Mouse (Mus musculus): Measurements from ENCODE around the gene Sdccag8.

Sdccag8 gene

GRCm38 (mm10) chr1:176986275-176986674 is 171.8 kb downstream of the Sdccag8 start:
- no peak for DNase-seq (ENCODE audit: low spot score)

- DNase-seq (ENCODE audit: low spot score): no peak
Measured at GRCm38 (mm10) chr1:176986990-176987740, 172.7 kb downstream of the Sdccag8 start.

GRCm38 (mm10) chr1:176991473-176991872 is 177.0 kb downstream of the Sdccag8 start:
- no peak for DNase-seq (ENCODE audit: low spot score)

GRCm38 (mm10) chr1:176992517-176992916 is 178.1 kb downstream of the Sdccag8 start:
- DNase-seq (ENCODE audit: low spot score): no peak

GRCm38 (mm10) chr1:176993141-176994010 is 178.9 kb downstream of the Sdccag8 start:
- no peak for DNase-seq (ENCODE audit: low spot score)

GRCm38 (mm10) chr1:176994087-176994486 is 179.6 kb downstream of the Sdccag8 start:
- DNase-seq (ENCODE audit: low spot score): no peak

GRCm38 (mm10) chr1:176994707-176995418 is 180.4 kb downstream of the Sdccag8 start:
- DNase-seq (ENCODE audit: low spot score): no peak

GRCm38 (mm10) chr1:176995419-176995775 is 180.9 kb downstream of the Sdccag8 start:
- no peak for DNase-seq (ENCODE audit: low spot score)

- no peak for DNase-seq (ENCODE audit: low spot score)
Measured at GRCm38 (mm10) chr1:176996166-176996565, 181.7 kb downstream of the Sdccag8 start.

- DNase-seq (ENCODE audit: low spot score): no peak
Measured at GRCm38 (mm10) chr1:176996630-176997201, 182.3 kb downstream of the Sdccag8 start.

GRCm38 (mm10) chr1:176997254-176997653 is 182.8 kb downstream of the Sdccag8 start:
- no peak for DNase-seq (ENCODE audit: low spot score)

- no peak for DNase-seq (ENCODE audit: low spot score)
Measured at GRCm38 (mm10) chr1:176997711-176998689, 183.5 kb downstream of the Sdccag8 start.

- no peak for DNase-seq (ENCODE audit: low spot score)
Measured at GRCm38 (mm10) chr1:176999011-176999410, 184.6 kb downstream of the Sdccag8 start.

- DNase-seq (ENCODE audit: low spot score): no peak
Measured at GRCm38 (mm10) chr1:177002951-177003350, 188.5 kb downstream of the Sdccag8 start.

GRCm38 (mm10) chr1:177004041-177004741 is 189.7 kb downstream of the Sdccag8 start:
- DNase-seq (ENCODE audit: low spot score): no peak

- DNase-seq (ENCODE audit: low spot score): no peak
Measured at GRCm38 (mm10) chr1:177007405-177007804, 192.9 kb downstream of the Sdccag8 start.

GRCm38 (mm10) chr1:177008777-177009176 is 194.3 kb downstream of the Sdccag8 start:
- no peak for DNase-seq (ENCODE audit: low spot score)

GRCm38 (mm10) chr1:177010041-177010440 is 195.6 kb downstream of the Sdccag8 start:
- no peak for DNase-seq (ENCODE audit: low spot score)

GRCm38 (mm10) chr1:177010607-177011302 is 196.3 kb downstream of the Sdccag8 start:
- no peak for DNase-seq (ENCODE audit: low spot score)

- DNase-seq (ENCODE audit: low spot score): no peak
Measured at GRCm38 (mm10) chr1:177011688-177012087, 197.2 kb downstream of the Sdccag8 start.

All from MN1 (cell line).